Mouse (Mus musculus): ENCODE measurements around the gene Il6st. TPM values are rescaled to one million over a fixed set of nuclear protein-coding genes. Genes with fewer than 3 reads are reported as not detected.

Il6st gene
- polyA plus RNA-seq, 1 experiment from 2014 or later: 31.6 TPM

GRCm38 (mm10) chr13:112500027-112500426 is 36.2 kb downstream of the Il6st start:
- H3K9me3 ChIP-seq: no peaks in the 10 kb centered on the region
- H3K4me3 ChIP-seq (replicated peaks): no peak overlapping the region
- ATAC-seq (ENCODE audit: low FRiP score): no peak
- no peak overlapping the region for H3K9ac ChIP-seq
- no peaks in the 10 kb centered on the region for H3K27me3 ChIP-seq
- no peak overlapping the region for H3K4me2 ChIP-seq
- peaks cover 69% of the 10 kb centered on the region for H3K36me3 ChIP-seq (replicated peaks)
- WGBS: 94% methylated on average over 4 of the region's 4 CpGs
- H3K27ac ChIP-seq: no peak overlapping the region
- H3K4me1 ChIP-seq: no peaks in the 10 kb centered on the region

- Histone ChIP-seq H3K4me2 (no peak overlapping the region), H3K4me1 (no peaks in the 10 kb centered on the region), H3K9me3 (no peaks in the 10 kb centered on the region), H3K9ac (no peak overlapping the region), H3K4me3 (replicated peaks) (no peak overlapping the region), H3K27ac (no peak overlapping the region), H3K36me3 (replicated peaks) (peaks cover 73% of the 10 kb centered on the region), H3K27me3 (no peaks in the 10 kb centered on the region)
- no peak for ATAC-seq (ENCODE audit: low FRiP score)
- WGBS: 95% methylated on average over 9 of the region's 9 CpGs
These were observed 36.6 kb downstream of the Il6st start for GRCm38 (mm10) chr13:112500466-112500865.

- H3K9ac ChIP-seq: no peak overlapping the region
- H3K9me3 ChIP-seq: no peaks in the 10 kb centered on the region
- H3K27ac ChIP-seq: no peak overlapping the region
- H3K4me3 ChIP-seq (replicated peaks): no peak overlapping the region
- no peaks in the 10 kb centered on the region for H3K4me1 ChIP-seq
- no peaks in the 10 kb centered on the region for H3K27me3 ChIP-seq
- WGBS: 95% methylated on average over 13 of the region's 13 CpGs
- ATAC-seq (ENCODE audit: low FRiP score): no peak
- H3K4me2 ChIP-seq: no peak overlapping the region
- H3K36me3 ChIP-seq (replicated peaks): peaks cover 66% of the 10 kb centered on the region
These were observed 40.0 kb downstream of the Il6st start for GRCm38 (mm10) chr13:112503846-112504245.

- H3K9me3 ChIP-seq: no peaks in the 10 kb centered on the region
- ATAC-seq (ENCODE audit: low FRiP score): no peak
- no peak overlapping the region for H3K9ac ChIP-seq
- H3K27me3 ChIP-seq: no peaks in the 10 kb centered on the region
- H3K4me1 ChIP-seq: no peaks in the 10 kb centered on the region
- 90% methylated on average over 6 of the region's 6 CpGs for WGBS
- H3K4me2 ChIP-seq: no peak overlapping the region
- no peak overlapping the region for H3K4me3 ChIP-seq (replicated peaks)
- H3K36me3 ChIP-seq (replicated peaks): peaks cover 54% of the 10 kb centered on the region
- H3K27ac ChIP-seq: no peak overlapping the region
These were observed 41.6 kb downstream of the Il6st start for GRCm38 (mm10) chr13:112505436-112505835.

- H3K36me3 ChIP-seq (replicated peaks): peaks cover 42% of the 10 kb centered on the region
- no peaks in the 10 kb centered on the region for H3K9me3 ChIP-seq
- H3K27me3 ChIP-seq: no peaks in the 10 kb centered on the region
- H3K9ac ChIP-seq: no peak overlapping the region
- H3K27ac ChIP-seq: no peak overlapping the region
- no peak for ATAC-seq (ENCODE audit: low FRiP score)
- H3K4me3 ChIP-seq (replicated peaks): no peak overlapping the region
- H3K4me2 ChIP-seq: no peak overlapping the region
- 87% methylated on average over 13 of the region's 13 CpGs for WGBS
- no peaks in the 10 kb centered on the region for H3K4me1 ChIP-seq
These were observed 42.9 kb downstream of the Il6st start for GRCm38 (mm10) chr13:112506766-112507165.

- no peak for ATAC-seq (ENCODE audit: low FRiP score)
- no peaks in the 10 kb centered on the region for H3K4me1 ChIP-seq
- 85% methylated on average over 13 of the region's 13 CpGs for WGBS
These were observed 43.8 kb downstream of the Il6st start for GRCm38 (mm10) chr13:112507691-112508090.

GRCm38 (mm10) chr13:112508487-112508886 is 44.6 kb downstream of the Il6st start:
- Histone ChIP-seq H3K4me3 (replicated peaks) (no peak overlapping the region), H3K9me3 (no peaks in the 10 kb centered on the region), H3K36me3 (replicated peaks) (peaks cover 32% of the 10 kb centered on the region), H3K4me1 (no peaks in the 10 kb centered on the region), H3K4me2 (no peak overlapping the region), H3K27ac (no peak overlapping the region), H3K9ac (no peak overlapping the region), H3K27me3 (no peaks in the 10 kb centered on the region)
- 74% methylated on average over 5 of the region's 5 CpGs for WGBS
- no peak for ATAC-seq (ENCODE audit: low FRiP score)

More at GRCm38 (mm10) chr13:112507691-112508090, 43.8 kb downstream of the Il6st start:
- H3K27ac ChIP-seq: no peak overlapping the region
- no peak overlapping the region for H3K4me2 ChIP-seq
- H3K4me3 ChIP-seq (replicated peaks): no peak overlapping the region
- no peaks in the 10 kb centered on the region for H3K27me3 ChIP-seq
- peaks cover 38% of the 10 kb centered on the region for H3K36me3 ChIP-seq (replicated peaks)
- H3K9me3 ChIP-seq: no peaks in the 10 kb centered on the region
- no peak overlapping the region for H3K9ac ChIP-seq

- Histone ChIP-seq H3K27ac (no peak overlapping the region), H3K4me1 (no peaks in the 10 kb centered on the region), H3K9me3 (no peaks in the 10 kb centered on the region), H3K4me2 (no peak overlapping the region), H3K4me3 (replicated peaks) (no peak overlapping the region), H3K36me3 (replicated peaks) (peaks cover 23% of the 10 kb centered on the region), H3K27me3 (no peaks in the 10 kb centered on the region), H3K9ac (no peak overlapping the region)
- WGBS: 26% methylated on average over 4 of the region's 4 CpGs
- peak; percentile 70; the same call in 1 of the 2 replicates for ATAC-seq (ENCODE audit: low FRiP score)
These were observed 45.6 kb downstream of the Il6st start for GRCm38 (mm10) chr13:112509465-112509864.

GRCm38 (mm10) chr13:112510437-112511212 is 46.8 kb downstream of the Il6st start:
- no peak for ATAC-seq (ENCODE audit: low FRiP score)
- Histone ChIP-seq H3K36me3 (replicated peaks) (peaks cover 12% of the 10 kb centered on the region; the same call in 1 of the 2 replicates), H3K4me2 (no peak overlapping the region), H3K9ac (no peak overlapping the region), H3K27ac (no peak overlapping the region), H3K9me3 (no peaks in the 10 kb centered on the region), H3K4me1 (no peaks in the 10 kb centered on the region), H3K27me3 (no peaks in the 10 kb centered on the region), H3K4me3 (replicated peaks) (no peak overlapping the region)
- WGBS: 94% methylated on average over 19 of the region's 19 CpGs

- H3K4me2 ChIP-seq: no peak overlapping the region
- no peak for ATAC-seq (ENCODE audit: low FRiP score)
- peaks cover 7% of the 10 kb centered on the region; the same call in 1 of the 2 replicates for H3K36me3 ChIP-seq (replicated peaks)
- no peaks in the 10 kb centered on the region for H3K27me3 ChIP-seq
- 88% methylated on average over 11 of the region's 11 CpGs for WGBS
- H3K9ac ChIP-seq: no peak overlapping the region
- no peaks in the 10 kb centered on the region for H3K9me3 ChIP-seq
- no peaks in the 10 kb centered on the region for H3K4me1 ChIP-seq
- H3K4me3 ChIP-seq (replicated peaks): no peak overlapping the region
- H3K27ac ChIP-seq: no peak overlapping the region
These were observed 47.4 kb downstream of the Il6st start for GRCm38 (mm10) chr13:112511261-112511660.

GRCm38 (mm10) chr13:112511810-112512209 is 47.9 kb downstream of the Il6st start:
- Histone ChIP-seq H3K9me3 (no peaks in the 10 kb centered on the region), H3K36me3 (replicated peaks) (0 out of 2 replicates have a peak, but pooled peaks cover 5% of the 10 kb centered on the region), H3K4me1 (no peaks in the 10 kb centered on the region), H3K9ac (no peak overlapping the region), H3K27ac (no peak overlapping the region), H3K27me3 (no peaks in the 10 kb centered on the region), H3K4me3 (replicated peaks) (no peak overlapping the region), H3K4me2 (no peak overlapping the region)
- 90% methylated on average over 7 of the region's 7 CpGs for WGBS
- ATAC-seq (ENCODE audit: low FRiP score): no peak

GRCm38 (mm10) chr13:112512824-112513223 is 49.0 kb downstream of the Il6st start:
- H3K4me2 ChIP-seq: no peak overlapping the region
- H3K36me3 ChIP-seq (replicated peaks): no peaks in the 10 kb centered on the region
- ATAC-seq (ENCODE audit: low FRiP score): no peak
- no peaks in the 10 kb centered on the region for H3K4me1 ChIP-seq
- H3K27me3 ChIP-seq: no peaks in the 10 kb centered on the region
- no peak overlapping the region for H3K9ac ChIP-seq
- no peak overlapping the region for H3K27ac ChIP-seq
- H3K9me3 ChIP-seq: peaks cover 2% of the 10 kb centered on the region; the same call in 1 of the 2 replicates
- WGBS: 90% methylated on average over 5 of the region's 5 CpGs
- no peak overlapping the region for H3K4me3 ChIP-seq (replicated peaks)

- Histone ChIP-seq H3K27ac (no peak overlapping the region), H3K36me3 (replicated peaks) (no peaks in the 10 kb centered on the region), H3K4me1 (no peaks in the 10 kb centered on the region), H3K9ac (no peak overlapping the region), H3K27me3 (no peaks in the 10 kb centered on the region), H3K4me2 (no peak overlapping the region), H3K9me3 (peaks cover 6% of the 10 kb centered on the region; the same call in 1 of the 2 replicates), H3K4me3 (replicated peaks) (no peak overlapping the region)
- 90% methylated on average over 1 of the region's 1 CpGs for WGBS
- ATAC-seq (ENCODE audit: low FRiP score): no peak
These were observed 50.7 kb downstream of the Il6st start for GRCm38 (mm10) chr13:112514546-112514945.

Measured in forebrain, embryonic 12.5 days (tissue).